Mouse (Mus musculus): ENCODE data around the gene Best1. TPM values are rescaled to one million over a fixed set of nuclear protein-coding genes. Genes with fewer than 3 reads are reported as not detected.

Gene Best1
- polyA plus RNA-seq (2017; shearing (Covaris generic)): 0.26 TPM

GRCm38 (mm10) chr19:10001206-10001969 lies at the start of gene Best1, which contains the start of gene Rab3il1:
Gene Best1, minus strand, starts transcription at chr19:10001633.
Gene Rab3il1, plus strand, starts transcription at chr19:10001669.

GRCm38 (mm10) chr19:10041388-10042148 lies 40.1 kb upstream of the Best1 start, which contains the start of gene Fads3:
Gene Fads3, plus strand, starts transcription at chr19:10041569.

GRCm38 (mm10) chr19:9980258-9980657 lies 21.2 kb downstream of the Best1 start, which contains the start of gene Fth1:
Gene Fth1, plus strand, starts transcription at chr19:9980598.

Other genes starting within 250 kb of the Best1 start
- not detected for gene Scgb2a2, start 154.1 kb downstream of the Best1 start, polyA plus RNA-seq (2017; shearing (Covaris generic))
- 59.5 TPM for gene Incenp, start 102.1 kb downstream of the Best1 start, polyA plus RNA-seq (2017; shearing (Covaris generic))
- 2,025 TPM for gene Fth1, start 21.0 kb downstream of the Best1 start, polyA plus RNA-seq (2017; shearing (Covaris generic))
- 1.6 TPM for gene Rab3il1, start within 50 bp of the Best1 start, polyA plus RNA-seq (2017; shearing (Covaris generic))
- gene Fads3, start 39.9 kb upstream of the Best1 start, polyA plus RNA-seq (2017; shearing (Covaris generic)): not detected
- 0.60 TPM for gene Fads2, start 100.1 kb upstream of the Best1 start, polyA plus RNA-seq (2017; shearing (Covaris generic))
- gene Fads1, start 181.3 kb upstream of the Best1 start, polyA plus RNA-seq (2017; shearing (Covaris generic)): 11.5 TPM
- gene Tmem258, start 202.4 kb upstream of the Best1 start, polyA plus RNA-seq (2017; shearing (Covaris generic)): 341 TPM
- gene Fen1, start 202.5 kb upstream of the Best1 start, polyA plus RNA-seq (2017; shearing (Covaris generic)): 47.1 TPM
- not detected for gene Myrf, start 239.1 kb upstream of the Best1 start, polyA plus RNA-seq (2017; shearing (Covaris generic))

Data from activated CD4-positive, CD25-positive, alpha-beta regulatory T cell, adult 9 weeks (primary cell).